Mouse (Mus musculus) embryonic fibroblast, embryonic 13.5 days (primary cell): Measurements from ENCODE around the gene Cdk14.

Source experiments
- CTCF ChIP-seq: IDR thresholded peaks from 2 replicates; pipeline ENCODE4 v1.5.1; 2011; ENCODE audit warnings: mild to moderate bottlenecking, control low read depth, low read length, moderate library complexity, borderline replicate concordance; ENCODE audit not compliant: insufficient read depth
- POLR2A ChIP-seq: IDR thresholded peaks from 2 replicates; pipeline ENCODE4 v1.6.1; 2011; ENCODE audit warnings: low read depth, mild to moderate bottlenecking, control low read depth, low read length, moderate library complexity

DNA sequence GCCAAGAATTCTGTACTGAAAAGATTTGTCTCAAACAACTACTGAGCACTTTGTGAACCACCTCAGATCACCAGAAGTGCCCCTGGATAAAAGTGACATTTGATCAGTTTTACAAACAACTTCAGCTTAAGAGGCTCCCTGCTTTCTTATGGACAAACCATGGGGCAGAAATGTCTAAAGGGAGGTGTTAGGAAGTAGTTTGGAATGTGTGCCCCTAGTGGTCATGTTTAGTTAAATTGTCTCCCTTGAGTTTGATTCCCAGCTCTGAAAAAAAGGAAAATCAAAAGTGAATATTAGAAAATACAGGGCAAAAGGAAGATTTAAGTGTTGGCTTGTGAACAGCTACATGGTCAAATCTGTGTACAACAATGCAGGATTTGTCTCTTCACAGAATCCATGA, 123.3 kb downstream of the Cdk14 start:
- TF ChIP-seq CTCF (no peak), POLR2A (no peak)
